Mouse (Mus musculus): ENCODE results near the gene Ripor3. TPM values are rescaled to one million over a fixed set of nuclear protein-coding genes. Genes with fewer than 3 reads are reported as not detected.

Ripor3 gene
- polyA plus RNA-seq, 1 experiment from 2014 or later: 0.58 TPM

- no peak overlapping the region for H3K4me3 ChIP-seq (ENCODE audit: low read depth, low read length)
- no peaks in the 10 kb centered on the region for H3K9me3 ChIP-seq (replicated peaks; ENCODE audit: control insufficient read depth, low read length, poor library complexity, severe bottlenecking)
- no peak overlapping the region for H3K9ac ChIP-seq (ENCODE audit: low read depth, low read length)
- H3K4me2 ChIP-seq (ENCODE audit: low read length): no peak overlapping the region
- H3K36me3 ChIP-seq (ENCODE audit: control insufficient read depth, insufficient read depth, low read length): peaks cover 40% of the 10 kb centered on the region
- no peak for ATAC-seq
- no peaks in the 10 kb centered on the region for H3K27me3 ChIP-seq (ENCODE audit: control insufficient read depth, insufficient read depth, low read depth, low read length)
- 82% methylated on average over 10 of the region's 10 CpGs for WGBS
- no peak overlapping the region for H3K27ac ChIP-seq (ENCODE audit: low read length)
- H3K4me1 ChIP-seq (ENCODE audit: control insufficient read depth, insufficient read depth, low read length): no peaks in the 10 kb centered on the region
These were observed 40.4 kb downstream of the Ripor3 start for GRCm38 (mm10) chr2:167969851-167970541.

GRCm38 (mm10) chr2:167968504-167968903 is 41.9 kb downstream of the Ripor3 start:
- no peaks in the 10 kb centered on the region for H3K9me3 ChIP-seq (replicated peaks; ENCODE audit: control insufficient read depth, low read length, poor library complexity, severe bottlenecking)
- no peaks in the 10 kb centered on the region for H3K4me1 ChIP-seq (ENCODE audit: control insufficient read depth, insufficient read depth, low read length)
- 97% methylated on average over 7 of the region's 7 CpGs for WGBS
- H3K9ac ChIP-seq (ENCODE audit: low read depth, low read length): no peak overlapping the region
- H3K4me3 ChIP-seq (ENCODE audit: low read depth, low read length): no peak overlapping the region
- H3K36me3 ChIP-seq (ENCODE audit: control insufficient read depth, insufficient read depth, low read length): peaks cover 28% of the 10 kb centered on the region
- ATAC-seq: no peak
- H3K4me2 ChIP-seq (ENCODE audit: low read length): no peak overlapping the region
- no peaks in the 10 kb centered on the region for H3K27me3 ChIP-seq (ENCODE audit: control insufficient read depth, insufficient read depth, low read depth, low read length)
- H3K27ac ChIP-seq (ENCODE audit: low read length): no peak overlapping the region

GRCm38 (mm10) chr2:167965911-167966310 is 44.5 kb downstream of the Ripor3 start:
- Histone ChIP-seq H3K27me3 (ENCODE audit: control insufficient read depth, insufficient read depth, low read depth, low read length) (no peaks in the 10 kb centered on the region), H3K9ac (ENCODE audit: low read depth, low read length) (no peak overlapping the region), H3K9me3 (replicated peaks; ENCODE audit: control insufficient read depth, low read length, poor library complexity, severe bottlenecking) (no peaks in the 10 kb centered on the region), H3K4me1 (ENCODE audit: control insufficient read depth, insufficient read depth, low read length) (no peaks in the 10 kb centered on the region), H3K4me2 (ENCODE audit: low read length) (no peak overlapping the region), H3K4me3 (ENCODE audit: low read depth, low read length) (no peak overlapping the region), H3K36me3 (ENCODE audit: control insufficient read depth, insufficient read depth, low read length) (peaks cover 21% of the 10 kb centered on the region), H3K27ac (ENCODE audit: low read length) (no peak overlapping the region)
- WGBS: 91% methylated on average over 3 of the region's 3 CpGs
- no peak for ATAC-seq

- 0 out of 2 replicates have a peak, but pooled peaks cover 2% of the 10 kb centered on the region for H3K4me1 ChIP-seq (ENCODE audit: control insufficient read depth, insufficient read depth, low read length)
- H3K9ac ChIP-seq (ENCODE audit: low read depth, low read length): no peak overlapping the region
- H3K4me2 ChIP-seq (ENCODE audit: low read length): no peak overlapping the region
- no peak overlapping the region for H3K27ac ChIP-seq (ENCODE audit: low read length)
- no peak for ATAC-seq
- H3K4me3 ChIP-seq (ENCODE audit: low read depth, low read length): no peak overlapping the region
- no peaks in the 10 kb centered on the region for H3K9me3 ChIP-seq (replicated peaks; ENCODE audit: control insufficient read depth, low read length, poor library complexity, severe bottlenecking)
- peaks cover 21% of the 10 kb centered on the region for H3K36me3 ChIP-seq (ENCODE audit: control insufficient read depth, insufficient read depth, low read length)
- H3K27me3 ChIP-seq (ENCODE audit: control insufficient read depth, insufficient read depth, low read depth, low read length): no peaks in the 10 kb centered on the region
- WGBS: 90% methylated on average over 9 of the region's 9 CpGs
These were observed 46.1 kb downstream of the Ripor3 start for GRCm38 (mm10) chr2:167964320-167964719.

- H3K27me3 ChIP-seq (ENCODE audit: control insufficient read depth, insufficient read depth, low read depth, low read length): no peaks in the 10 kb centered on the region
- 0 out of 2 replicates have a peak, but pooled peaks cover 7% of the 10 kb centered on the region for H3K4me1 ChIP-seq (ENCODE audit: control insufficient read depth, insufficient read depth, low read length)
- no peak for ATAC-seq
- no peaks in the 10 kb centered on the region for H3K9me3 ChIP-seq (replicated peaks; ENCODE audit: control insufficient read depth, low read length, poor library complexity, severe bottlenecking)
- WGBS: 94% methylated on average over 9 of the region's 9 CpGs
- H3K9ac ChIP-seq (ENCODE audit: low read depth, low read length): no peak overlapping the region
- no peak overlapping the region for H3K4me2 ChIP-seq (ENCODE audit: low read length)
- no peak overlapping the region for H3K27ac ChIP-seq (ENCODE audit: low read length)
- no peak overlapping the region for H3K4me3 ChIP-seq (ENCODE audit: low read depth, low read length)
- H3K36me3 ChIP-seq (ENCODE audit: control insufficient read depth, insufficient read depth, low read length): peaks cover 21% of the 10 kb centered on the region
These were observed 46.6 kb downstream of the Ripor3 start for GRCm38 (mm10) chr2:167963778-167964300.

GRCm38 (mm10) chr2:167963176-167963575 is 47.2 kb downstream of the Ripor3 start:
- WGBS: 95% methylated on average over 4 of the region's 4 CpGs
- Histone ChIP-seq H3K9ac (ENCODE audit: low read depth, low read length) (no peak overlapping the region), H3K27me3 (ENCODE audit: control insufficient read depth, insufficient read depth, low read depth, low read length) (no peaks in the 10 kb centered on the region), H3K27ac (ENCODE audit: low read length) (no peak overlapping the region), H3K36me3 (ENCODE audit: control insufficient read depth, insufficient read depth, low read length) (peaks cover 21% of the 10 kb centered on the region), H3K9me3 (replicated peaks; ENCODE audit: control insufficient read depth, low read length, poor library complexity, severe bottlenecking) (no peaks in the 10 kb centered on the region), H3K4me1 (ENCODE audit: control insufficient read depth, insufficient read depth, low read length) (0 out of 2 replicates have a peak, but pooled peaks cover 9% of the 10 kb centered on the region), H3K4me3 (ENCODE audit: low read depth, low read length) (no peak overlapping the region), H3K4me2 (ENCODE audit: low read length) (no peak overlapping the region)
- ATAC-seq: no peak

GRCm38 (mm10) chr2:167962347-167962746 is 48.1 kb downstream of the Ripor3 start:
- H3K36me3 ChIP-seq (ENCODE audit: control insufficient read depth, insufficient read depth, low read length): peaks cover 14% of the 10 kb centered on the region
- no peaks in the 10 kb centered on the region for H3K27me3 ChIP-seq (ENCODE audit: control insufficient read depth, insufficient read depth, low read depth, low read length)
- no peak overlapping the region for H3K9ac ChIP-seq (ENCODE audit: low read depth, low read length)
- H3K9me3 ChIP-seq (replicated peaks; ENCODE audit: control insufficient read depth, low read length, poor library complexity, severe bottlenecking): no peaks in the 10 kb centered on the region
- no peak overlapping the region for H3K27ac ChIP-seq (ENCODE audit: low read length)
- 94% methylated on average over 6 of the region's 6 CpGs for WGBS
- no peak for ATAC-seq
- 0 out of 2 replicates have a peak, but pooled peaks cover 9% of the 10 kb centered on the region for H3K4me1 ChIP-seq (ENCODE audit: control insufficient read depth, insufficient read depth, low read length)
- no peak overlapping the region for H3K4me3 ChIP-seq (ENCODE audit: low read depth, low read length)
- H3K4me2 ChIP-seq (ENCODE audit: low read length): no peak overlapping the region

- WGBS: 79% methylated on average over 8 of the region's 8 CpGs
- H3K4me1 ChIP-seq (ENCODE audit: control insufficient read depth, insufficient read depth, low read length): 0 out of 2 replicates have a peak, but pooled peaks cover 9% of the 10 kb centered on the region
- no peak for ATAC-seq
These were observed 49.8 kb downstream of the Ripor3 start for GRCm38 (mm10) chr2:167960584-167960983.

GRCm38 (mm10) chr2:167959996-167960395 is 50.4 kb downstream of the Ripor3 start:
- WGBS: 82% methylated on average over 7 of the region's 7 CpGs
- no peak overlapping the region for H3K4me2 ChIP-seq (ENCODE audit: low read length)
- no peak overlapping the region for H3K4me3 ChIP-seq (ENCODE audit: low read depth, low read length)
- peaks cover under 1% of the 10 kb centered on the region; the same call in 1 of the 2 replicates for H3K36me3 ChIP-seq (ENCODE audit: control insufficient read depth, insufficient read depth, low read length)
- no peak overlapping the region for H3K9ac ChIP-seq (ENCODE audit: low read depth, low read length)
- H3K27ac ChIP-seq (ENCODE audit: low read length): no peak overlapping the region
- no peaks in the 10 kb centered on the region for H3K9me3 ChIP-seq (replicated peaks; ENCODE audit: control insufficient read depth, low read length, poor library complexity, severe bottlenecking)
- no peak for ATAC-seq
- no peaks in the 10 kb centered on the region for H3K27me3 ChIP-seq (ENCODE audit: control insufficient read depth, insufficient read depth, low read depth, low read length)
- H3K4me1 ChIP-seq (ENCODE audit: control insufficient read depth, insufficient read depth, low read length): 0 out of 2 replicates have a peak, but pooled peaks cover 9% of the 10 kb centered on the region

More at GRCm38 (mm10) chr2:167960584-167960983, 49.8 kb downstream of the Ripor3 start:
- Histone ChIP-seq H3K9ac (ENCODE audit: low read depth, low read length) (no peak overlapping the region), H3K4me3 (ENCODE audit: low read depth, low read length) (no peak overlapping the region), H3K36me3 (ENCODE audit: control insufficient read depth, insufficient read depth, low read length) (peaks cover 5% of the 10 kb centered on the region; the same call in 1 of the 2 replicates), H3K27me3 (ENCODE audit: control insufficient read depth, insufficient read depth, low read depth, low read length) (no peaks in the 10 kb centered on the region), H3K27ac (ENCODE audit: low read length) (no peak overlapping the region), H3K9me3 (replicated peaks; ENCODE audit: control insufficient read depth, low read length, poor library complexity, severe bottlenecking) (no peaks in the 10 kb centered on the region), H3K4me2 (ENCODE audit: low read length) (no peak overlapping the region)

Measured in midbrain, embryonic 16.5 days (tissue).